Mouse (Mus musculus) bone marrow macrophage, adult 2 months (primary cell): ENCODE measurements around the gene A630001G21Rik.

Source experiments
- CTCF ChIP-seq: IDR thresholded peaks from 2 replicates; pipeline ENCODE4 v1.5.1; 2012; ENCODE audit warnings: low read depth, mild to moderate bottlenecking, low read length, moderate library complexity
- POLR2A ChIP-seq: IDR thresholded peaks from 2 replicates; pipeline ENCODE4 v1.6.1; 2012; ENCODE audit warnings: mild to moderate bottlenecking, low read depth, low read length, borderline replicate concordance

DNA sequence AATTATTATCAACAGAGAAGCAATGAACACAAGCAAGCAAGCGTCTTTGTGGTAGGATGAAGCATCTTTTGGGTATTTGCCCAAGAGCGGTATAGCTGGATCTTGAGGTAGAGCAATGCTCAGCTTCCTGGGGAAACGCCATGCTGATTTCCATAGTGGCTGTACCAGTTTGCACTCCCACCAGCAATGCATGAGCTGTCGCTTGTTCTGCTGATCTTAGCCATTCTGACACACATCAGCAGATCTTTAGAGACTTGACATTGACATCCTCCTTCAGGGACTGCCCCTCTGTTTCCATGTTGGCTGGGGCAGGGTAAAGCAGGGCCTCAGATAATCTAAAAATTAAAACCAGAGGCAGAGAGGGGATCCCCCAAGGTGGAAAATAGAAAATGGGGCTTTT is 16.8 kb downstream of the A630001G21Rik start:
- no peak for TF ChIP-seq CTCF
- TF ChIP-seq POLR2A, result no peak
